Mouse (Mus musculus): ENCODE measurements around the gene Cd1d1. TPM values are rescaled to one million over a fixed set of nuclear protein-coding genes. Genes with fewer than 3 reads are reported as not detected.

Cd1d1 gene
- polyA plus RNA-seq, 1 experiment from 2014 or later: 28.3 TPM

DNA sequence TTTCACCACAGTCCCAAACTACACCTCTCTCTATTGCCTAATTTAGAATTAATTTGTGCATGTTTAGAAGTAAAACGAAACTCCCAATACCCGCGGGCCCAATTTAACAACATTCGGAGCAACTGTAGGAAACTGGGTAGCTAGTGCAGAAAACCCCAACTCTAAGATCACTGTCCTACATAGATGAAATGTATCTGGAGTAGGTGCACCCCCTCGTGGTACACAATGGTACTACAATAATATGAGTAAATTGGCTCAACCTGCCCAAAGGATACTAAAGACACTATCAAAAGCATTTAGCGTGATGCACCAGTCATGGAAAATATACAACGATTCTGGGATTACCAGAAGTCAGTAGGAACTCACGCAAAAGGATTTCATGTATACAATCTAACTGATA is 22.7 kb downstream of the Cd1d1 start:
- H3K4me1 ChIP-seq (ENCODE audit: insufficient read depth, low read length): no peaks in the 10 kb centered on the region

GRCm38 (mm10) chr3:86975150-86975549 is 24.1 kb downstream of the Cd1d1 start:
- Histone ChIP-seq H3K4me3 (ENCODE audit: low read length) (no peak overlapping the region), H3K9me3 (ENCODE audit: low read length) (no peaks in the 10 kb centered on the region), H3K36me3 (ENCODE audit: insufficient read depth, low read length) (no peaks in the 10 kb centered on the region), H3K4me2 (replicated peaks; ENCODE audit: low read depth, low read length) (no peak overlapping the region), H3K27ac (ENCODE audit: low read length) (no peak overlapping the region), H3K27me3 (ENCODE audit: insufficient read depth, low read length) (no peaks in the 10 kb centered on the region; the same call in 1 of the 2 replicates), H3K9ac (replicated peaks; ENCODE audit: low read length) (no peak overlapping the region), H3K4me1 (ENCODE audit: insufficient read depth, low read length) (no peaks in the 10 kb centered on the region)
- 82% methylated on average over 2 of the region's 2 CpGs for WGBS
- ATAC-seq (ENCODE audit: low FRiP score, low TSS enrichment): no peak

More for the DNA sequence above, 22.7 kb downstream of the Cd1d1 start:
- H3K9me3 ChIP-seq (ENCODE audit: low read length): no peaks in the 10 kb centered on the region
- H3K9ac ChIP-seq (replicated peaks; ENCODE audit: low read length): no peak overlapping the region
- no peak overlapping the region for H3K4me3 ChIP-seq (ENCODE audit: low read length)
- H3K4me2 ChIP-seq (replicated peaks; ENCODE audit: low read depth, low read length): no peak overlapping the region
- no peaks in the 10 kb centered on the region; the same call in 1 of the 2 replicates for H3K27me3 ChIP-seq (ENCODE audit: insufficient read depth, low read length)
- H3K27ac ChIP-seq (ENCODE audit: low read length): no peak overlapping the region
- ATAC-seq (ENCODE audit: low FRiP score, low TSS enrichment): no peak
- H3K36me3 ChIP-seq (ENCODE audit: insufficient read depth, low read length): no peaks in the 10 kb centered on the region
- WGBS: 13% methylated on average over 8 of the region's 8 CpGs

DNA sequence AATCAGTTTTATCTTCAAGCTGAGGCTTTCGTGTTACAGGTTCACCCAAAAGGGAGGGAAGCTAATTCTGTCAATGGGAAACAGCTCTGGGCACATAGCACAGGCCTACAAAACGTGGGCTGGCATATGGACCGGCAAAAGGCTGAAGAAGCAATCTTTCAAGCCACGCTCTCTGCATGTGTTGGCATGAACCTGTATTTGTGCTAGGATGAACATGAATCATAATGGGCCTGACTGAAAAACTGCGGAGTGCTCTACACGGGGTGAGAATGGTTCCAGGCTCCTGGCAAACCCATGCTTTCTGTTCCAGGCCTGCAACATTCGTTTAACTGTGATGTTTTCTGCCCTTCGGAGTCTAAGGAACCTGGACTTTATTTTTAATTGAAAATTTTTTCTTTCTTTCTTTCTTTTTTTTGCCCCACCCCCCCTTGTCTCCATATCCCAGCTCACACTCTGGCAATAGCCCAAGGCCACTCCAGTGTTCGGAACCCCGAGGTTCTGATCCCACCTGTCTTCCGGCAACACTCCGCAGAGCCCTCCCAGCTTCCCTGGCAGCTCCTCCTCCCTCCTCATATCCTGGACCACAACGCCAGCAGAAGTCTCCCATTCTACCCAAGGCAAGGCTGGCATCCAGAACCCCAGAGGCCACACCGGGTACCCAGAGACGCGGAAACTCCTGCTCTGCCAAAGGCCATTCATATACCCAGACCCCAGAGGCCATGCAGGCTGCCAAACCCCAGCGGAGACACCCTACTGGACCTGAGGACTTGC is 36.4 kb downstream of the Cd1d1 start:
- Histone ChIP-seq H3K36me3 (ENCODE audit: insufficient read depth, low read length) (no peaks in the 10 kb centered on the region), H3K4me3 (ENCODE audit: low read length) (no peak overlapping the region), H3K4me2 (replicated peaks; ENCODE audit: low read depth, low read length) (no peak overlapping the region), H3K27ac (ENCODE audit: low read length) (no peak overlapping the region), H3K4me1 (ENCODE audit: insufficient read depth, low read length) (no peaks in the 10 kb centered on the region), H3K27me3 (ENCODE audit: insufficient read depth, low read length) (no peaks in the 10 kb centered on the region), H3K9me3 (ENCODE audit: low read length) (no peaks in the 10 kb centered on the region), H3K9ac (replicated peaks; ENCODE audit: low read length) (no peak overlapping the region)
- ATAC-seq (ENCODE audit: low FRiP score, low TSS enrichment): no peak
- 87% methylated on average over 17 of the region's 17 CpGs for WGBS

- Histone ChIP-seq H3K9me3 (ENCODE audit: low read length) (no peaks in the 10 kb centered on the region), H3K4me3 (ENCODE audit: low read length) (no peak overlapping the region), H3K4me2 (replicated peaks; ENCODE audit: low read depth, low read length) (no peak overlapping the region), H3K9ac (replicated peaks; ENCODE audit: low read length) (no peak overlapping the region), H3K36me3 (ENCODE audit: insufficient read depth, low read length) (no peaks in the 10 kb centered on the region), H3K27me3 (ENCODE audit: insufficient read depth, low read length) (no peaks in the 10 kb centered on the region), H3K4me1 (ENCODE audit: insufficient read depth, low read length) (no peaks in the 10 kb centered on the region), H3K27ac (ENCODE audit: low read length) (no peak overlapping the region)
- 91% methylated on average over 2 of the region's 2 CpGs for WGBS
- no peak for ATAC-seq (ENCODE audit: low FRiP score, low TSS enrichment)
Measured at GRCm38 (mm10) chr3:86961395-86961669, 37.9 kb downstream of the Cd1d1 start.

GRCm38 (mm10) chr3:86960656-86961394 is 38.4 kb downstream of the Cd1d1 start:
- H3K4me3 ChIP-seq (ENCODE audit: low read length): no peak overlapping the region
- no peak overlapping the region for H3K4me2 ChIP-seq (replicated peaks; ENCODE audit: low read depth, low read length)
- no peak for ATAC-seq (ENCODE audit: low FRiP score, low TSS enrichment)
- 86% methylated on average over 17 of the region's 17 CpGs for WGBS
- H3K36me3 ChIP-seq (ENCODE audit: insufficient read depth, low read length): no peaks in the 10 kb centered on the region
- H3K9me3 ChIP-seq (ENCODE audit: low read length): no peaks in the 10 kb centered on the region
- H3K27ac ChIP-seq (ENCODE audit: low read length): no peak overlapping the region
- H3K27me3 ChIP-seq (ENCODE audit: insufficient read depth, low read length): no peaks in the 10 kb centered on the region
- H3K4me1 ChIP-seq (ENCODE audit: insufficient read depth, low read length): no peaks in the 10 kb centered on the region
- H3K9ac ChIP-seq (replicated peaks; ENCODE audit: low read length): no peak overlapping the region

GRCm38 (mm10) chr3:86959088-86959487 is 40.2 kb downstream of the Cd1d1 start:
- Histone ChIP-seq H3K27me3 (ENCODE audit: insufficient read depth, low read length) (no peaks in the 10 kb centered on the region), H3K4me3 (ENCODE audit: low read length) (no peak overlapping the region), H3K9me3 (ENCODE audit: low read length) (no peaks in the 10 kb centered on the region), H3K4me2 (replicated peaks; ENCODE audit: low read depth, low read length) (no peak overlapping the region), H3K27ac (ENCODE audit: low read length) (no peak overlapping the region), H3K36me3 (ENCODE audit: insufficient read depth, low read length) (no peaks in the 10 kb centered on the region), H3K4me1 (ENCODE audit: insufficient read depth, low read length) (peaks cover 3% of the 10 kb centered on the region; the same call in 1 of the 2 replicates), H3K9ac (replicated peaks; ENCODE audit: low read length) (no peak overlapping the region)
- 89% methylated on average over 7 of the region's 7 CpGs for WGBS
- no peak for ATAC-seq (ENCODE audit: low FRiP score, low TSS enrichment)

- no peak overlapping the region for H3K4me2 ChIP-seq (replicated peaks; ENCODE audit: low read depth, low read length)
- H3K9ac ChIP-seq (replicated peaks; ENCODE audit: low read length): no peak overlapping the region
- 4% methylated on average over 4 of the region's 4 CpGs for WGBS
- H3K36me3 ChIP-seq (ENCODE audit: insufficient read depth, low read length): no peaks in the 10 kb centered on the region
- H3K4me1 ChIP-seq (ENCODE audit: insufficient read depth, low read length): peaks cover 3% of the 10 kb centered on the region; the same call in 1 of the 2 replicates
- no peak overlapping the region for H3K4me3 ChIP-seq (ENCODE audit: low read length)
- no peak overlapping the region for H3K27ac ChIP-seq (ENCODE audit: low read length)
- no peaks in the 10 kb centered on the region for H3K27me3 ChIP-seq (ENCODE audit: insufficient read depth, low read length)
- ATAC-seq (ENCODE audit: low FRiP score, low TSS enrichment): no peak
- 0 out of 2 replicates have a peak, but pooled peaks cover 3% of the 10 kb centered on the region for H3K9me3 ChIP-seq (ENCODE audit: low read length)
Measured at GRCm38 (mm10) chr3:86955376-86955775, 43.9 kb downstream of the Cd1d1 start.

DNA sequence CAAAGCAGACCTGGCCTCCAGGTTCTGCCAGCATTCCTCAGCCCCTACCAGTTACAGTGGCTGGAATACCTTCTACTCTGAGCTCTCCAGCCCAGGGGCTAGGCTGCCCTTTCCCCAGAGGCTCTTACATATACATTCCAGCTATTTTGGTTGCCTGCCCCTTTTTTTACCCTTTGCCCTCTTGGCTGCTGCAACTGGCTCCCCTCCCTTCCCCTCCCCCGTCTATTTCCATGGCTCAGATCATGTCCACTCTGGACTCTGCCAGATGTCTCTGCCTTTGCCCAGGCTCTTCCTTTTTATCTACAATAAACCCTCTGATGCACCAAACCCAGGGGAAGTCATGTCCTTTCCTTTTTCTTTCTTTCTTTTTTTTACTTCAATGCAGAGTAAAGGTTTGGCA is 44.7 kb downstream of the Cd1d1 start:
- WGBS: 33% methylated on average over 1 of the region's 1 CpGs
- Histone ChIP-seq H3K4me3 (ENCODE audit: low read length) (no peak overlapping the region), H3K27me3 (ENCODE audit: insufficient read depth, low read length) (no peaks in the 10 kb centered on the region), H3K9ac (replicated peaks; ENCODE audit: low read length) (no peak overlapping the region), H3K27ac (ENCODE audit: low read length) (no peak overlapping the region), H3K4me2 (replicated peaks; ENCODE audit: low read depth, low read length) (no peak overlapping the region), H3K4me1 (ENCODE audit: insufficient read depth, low read length) (peaks cover 3% of the 10 kb centered on the region; the same call in 1 of the 2 replicates), H3K9me3 (ENCODE audit: low read length) (0 out of 2 replicates have a peak, but pooled peaks cover 3% of the 10 kb centered on the region), H3K36me3 (ENCODE audit: insufficient read depth, low read length) (no peaks in the 10 kb centered on the region)
- no peak for ATAC-seq (ENCODE audit: low FRiP score, low TSS enrichment)

DNA sequence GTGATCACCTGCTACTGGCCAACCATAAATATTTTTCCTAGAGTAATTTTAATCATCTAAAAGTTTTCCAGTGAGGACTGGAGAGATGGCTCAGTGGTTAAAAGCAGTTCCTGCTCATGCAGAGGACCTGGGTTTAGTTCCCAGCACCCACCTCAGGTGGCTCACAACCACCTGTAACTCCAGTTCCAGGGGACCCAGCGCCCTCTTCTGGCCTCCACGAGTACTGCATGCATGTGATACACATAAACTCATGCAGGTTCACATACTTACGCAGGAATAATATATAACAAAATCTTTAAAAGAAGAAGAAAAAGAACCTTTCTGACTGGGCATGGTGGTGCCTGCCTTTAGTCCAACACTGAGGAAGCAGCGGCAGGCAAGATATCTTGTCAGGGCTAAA is 45.4 kb downstream of the Cd1d1 start:
- no peak overlapping the region for H3K27ac ChIP-seq (ENCODE audit: low read length)
- no peak overlapping the region for H3K4me3 ChIP-seq (ENCODE audit: low read length)
- ATAC-seq (ENCODE audit: low FRiP score, low TSS enrichment): no peak
- H3K4me2 ChIP-seq (replicated peaks; ENCODE audit: low read depth, low read length): no peak overlapping the region
- H3K36me3 ChIP-seq (ENCODE audit: insufficient read depth, low read length): no peaks in the 10 kb centered on the region
- no peak overlapping the region for H3K9ac ChIP-seq (replicated peaks; ENCODE audit: low read length)
- peaks cover 3% of the 10 kb centered on the region; the same call in 1 of the 2 replicates for H3K4me1 ChIP-seq (ENCODE audit: insufficient read depth, low read length)
- H3K9me3 ChIP-seq (ENCODE audit: low read length): 0 out of 2 replicates have a peak, but pooled peaks cover 3% of the 10 kb centered on the region
- H3K27me3 ChIP-seq (ENCODE audit: insufficient read depth, low read length): no peaks in the 10 kb centered on the region
- WGBS: 90% methylated on average over 4 of the region's 4 CpGs

DNA sequence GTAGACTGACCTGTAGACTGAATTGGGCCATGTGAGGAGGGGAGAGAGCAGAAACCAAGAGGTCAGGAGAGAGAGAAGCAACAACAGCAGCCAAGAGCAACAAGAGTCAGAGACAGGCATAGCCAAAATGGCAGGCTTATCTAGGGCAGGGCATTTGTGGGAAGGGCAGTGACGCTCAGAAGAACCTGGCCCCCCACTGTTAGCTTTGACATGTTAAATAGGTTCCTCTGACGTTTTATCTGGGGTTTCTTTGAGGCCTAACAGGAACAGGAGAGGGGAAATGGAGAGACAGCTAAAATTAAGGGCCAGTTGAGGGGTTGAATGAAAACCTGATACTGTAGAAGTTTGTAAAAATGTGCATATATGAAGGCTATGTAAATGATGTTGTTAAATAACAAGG is 48.6 kb downstream of the Cd1d1 start:
- ATAC-seq (ENCODE audit: low FRiP score, low TSS enrichment): no peak
- Histone ChIP-seq H3K27ac (ENCODE audit: low read length) (no peak overlapping the region), H3K9me3 (ENCODE audit: low read length) (0 out of 2 replicates have a peak, but pooled peaks cover 3% of the 10 kb centered on the region), H3K4me3 (ENCODE audit: low read length) (no peak overlapping the region), H3K27me3 (ENCODE audit: insufficient read depth, low read length) (no peaks in the 10 kb centered on the region), H3K4me1 (ENCODE audit: insufficient read depth, low read length) (peaks cover 3% of the 10 kb centered on the region; the same call in 1 of the 2 replicates), H3K9ac (replicated peaks; ENCODE audit: low read length) (no peak overlapping the region), H3K36me3 (ENCODE audit: insufficient read depth, low read length) (no peaks in the 10 kb centered on the region), H3K4me2 (replicated peaks; ENCODE audit: low read depth, low read length) (no peak overlapping the region)
- 28% methylated on average over 2 of the region's 2 CpGs for WGBS

Measured in kidney, embryonic 16.5 days (tissue).